Mouse (Mus musculus): ENCODE results near the gene Tbck. TPM values are rescaled to one million over a fixed set of nuclear protein-coding genes. Genes with fewer than 3 reads are reported as not detected.

Tbck gene
- polyA plus RNA-seq, 1 experiment from 2014 or later = 34.4 TPM

DNA sequence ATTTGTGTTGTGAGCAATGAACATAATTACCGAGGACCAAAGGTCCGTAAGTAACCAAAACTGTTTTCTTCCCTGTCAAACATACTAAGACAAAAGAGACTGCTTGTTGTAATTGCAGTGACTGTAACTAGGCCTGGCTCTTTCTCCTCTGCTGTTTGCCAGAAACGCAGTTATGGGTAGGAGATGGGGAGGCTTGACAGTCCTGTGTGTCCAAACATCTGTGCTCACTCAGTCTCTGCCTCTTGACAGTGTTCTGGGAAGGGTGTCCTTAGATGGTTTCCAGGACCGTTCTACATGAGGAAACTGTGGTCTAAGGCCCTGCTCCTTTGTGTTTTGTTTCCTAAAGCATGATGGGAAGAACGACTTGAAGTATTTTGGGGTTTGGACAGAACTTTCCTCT lies 128.4 kb downstream of the Tbck start:
- H3K9ac ChIP-seq = no peak overlapping the region
- H3K36me3 ChIP-seq = peaks cover 10% of the 10 kb centered on the region; the same call in 1 of the 2 replicates
- no peak overlapping the region for H3K27ac ChIP-seq (replicated peaks)
- no peak overlapping the region for H3K4me2 ChIP-seq
- no peaks in the 10 kb centered on the region for H3K27me3 ChIP-seq
- H3K9me3 ChIP-seq = no peaks in the 10 kb centered on the region
- no peak overlapping the region for H3K4me3 ChIP-seq
- ATAC-seq (ENCODE audit: low read depth) = no peak
- H3K4me1 ChIP-seq (replicated peaks) = no peaks in the 10 kb centered on the region
- 88% methylated on average over 5 of the region's 5 CpGs for WGBS

DNA sequence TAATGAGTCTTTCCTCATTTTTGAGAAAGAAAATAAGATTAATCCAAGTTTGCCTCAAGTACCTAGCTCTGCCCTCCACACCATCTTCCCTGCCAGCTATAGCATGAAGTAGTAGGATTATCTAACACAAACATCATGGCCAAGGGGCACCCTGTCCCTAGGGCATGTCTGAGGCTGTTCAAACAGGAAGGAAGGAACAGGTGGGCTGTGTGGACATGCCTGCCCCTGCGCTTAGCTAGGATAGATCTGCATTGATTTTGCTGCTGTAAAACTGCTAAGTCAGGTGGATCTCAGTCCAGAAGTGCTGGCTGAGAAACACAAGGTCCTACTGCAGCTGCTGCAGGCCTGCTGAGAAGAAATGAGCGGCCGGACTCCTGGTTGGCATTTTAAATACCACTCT lies 129.2 kb downstream of the Tbck start:
- ATAC-seq (ENCODE audit: low read depth) = no peak
- H3K36me3 ChIP-seq = 0 out of 2 replicates have a peak, but pooled peaks cover 7% of the 10 kb centered on the region
- no peaks in the 10 kb centered on the region for H3K4me1 ChIP-seq (replicated peaks)
- H3K4me3 ChIP-seq = no peak overlapping the region
- H3K9me3 ChIP-seq = no peaks in the 10 kb centered on the region
- no peak overlapping the region for H3K27ac ChIP-seq (replicated peaks)
- no peak overlapping the region for H3K4me2 ChIP-seq
- H3K9ac ChIP-seq = no peak overlapping the region
- 92% methylated on average over 3 of the region's 3 CpGs for WGBS
- no peaks in the 10 kb centered on the region for H3K27me3 ChIP-seq

DNA sequence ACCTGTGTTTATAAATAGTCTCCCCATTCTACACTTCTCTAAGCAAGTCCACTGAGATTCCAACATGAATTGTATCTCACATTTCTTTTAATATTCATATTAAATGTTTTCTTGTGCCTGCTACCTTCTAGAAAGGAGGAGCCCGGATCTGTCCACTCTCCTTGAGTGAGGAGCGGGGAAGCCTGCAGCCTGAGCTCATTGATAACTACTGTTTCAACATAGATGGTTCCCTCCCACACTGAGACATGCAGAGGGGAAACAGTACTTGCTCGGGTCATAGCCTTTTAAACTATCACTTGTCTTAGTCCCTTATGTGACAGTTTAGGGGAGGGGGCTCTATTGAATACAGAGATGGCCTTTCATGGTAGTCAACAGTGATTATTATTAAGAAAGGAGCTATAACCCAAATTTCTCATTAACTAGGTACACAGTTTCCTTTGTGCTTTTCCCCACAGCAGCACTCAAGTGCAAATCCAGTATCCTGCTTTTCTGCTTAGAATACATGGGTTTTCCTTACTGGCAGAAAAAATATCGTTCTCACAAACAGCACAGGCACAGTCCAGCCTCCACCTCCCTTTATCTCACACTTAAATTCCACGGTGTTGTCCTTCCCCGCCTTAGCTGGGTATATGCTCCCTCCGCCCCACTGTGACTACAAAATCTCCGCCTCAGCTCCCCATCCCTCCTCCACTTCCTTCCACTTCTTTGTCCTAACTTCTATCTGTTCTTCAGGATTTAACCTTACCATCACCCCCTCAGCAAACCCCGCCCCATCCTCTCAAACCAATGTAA lies 130.0 kb downstream of the Tbck start:
- H3K27me3 ChIP-seq = no peaks in the 10 kb centered on the region
- 83% methylated on average over 9 of the region's 9 CpGs for WGBS

DNA sequence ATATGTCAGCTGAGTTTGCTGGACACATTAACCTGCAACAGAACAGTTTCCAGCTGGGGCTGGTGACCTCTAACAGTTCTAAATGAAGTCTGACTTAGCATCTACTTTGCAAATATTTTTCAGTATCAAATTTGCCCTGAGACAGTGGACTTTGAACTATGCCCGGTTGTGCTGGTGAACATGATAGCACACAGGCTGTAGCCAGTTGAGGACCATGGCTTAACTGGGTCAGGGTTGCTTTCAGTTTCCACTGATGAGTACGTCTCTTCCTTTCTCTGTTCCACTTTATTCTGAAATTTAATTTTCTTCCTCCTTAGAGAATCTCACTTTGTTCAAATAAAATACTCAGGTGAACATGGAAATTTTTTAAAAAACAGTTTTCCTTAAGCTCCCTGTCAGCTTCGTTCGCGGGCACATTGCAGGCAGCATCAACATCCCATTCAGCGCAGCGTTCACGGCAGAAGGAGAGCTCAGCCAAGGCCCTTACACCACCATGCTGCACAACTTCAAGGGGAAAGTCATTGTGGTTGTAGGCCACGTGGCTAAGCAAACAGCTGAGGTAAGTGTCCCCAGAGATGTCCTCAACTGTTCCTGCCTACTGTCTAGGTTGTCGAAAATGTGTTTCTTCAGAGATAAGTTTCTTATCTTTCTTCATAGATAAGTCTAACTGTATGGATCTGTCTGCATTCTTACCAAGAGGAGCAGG lies 131.0 kb downstream of the Tbck start:
- Histone ChIP-seq H3K4me3 (no peak overlapping the region), H3K4me2 (no peak overlapping the region), H3K36me3 (0 out of 2 replicates have a peak, but pooled peaks cover 4% of the 10 kb centered on the region), H3K9ac (no peak overlapping the region), H3K27ac (replicated peaks) (no peak overlapping the region), H3K9me3 (no peaks in the 10 kb centered on the region), H3K27me3 (no peaks in the 10 kb centered on the region), H3K4me1 (replicated peaks) (no peaks in the 10 kb centered on the region)
- no peak for ATAC-seq (ENCODE audit: low read depth)
- WGBS = 90% methylated on average over 10 of the region's 10 CpGs

More for the DNA sequence above, 130.0 kb downstream of the Tbck start:
- H3K27ac ChIP-seq (replicated peaks) = no peak overlapping the region
- 0 out of 2 replicates have a peak, but pooled peaks cover 7% of the 10 kb centered on the region for H3K36me3 ChIP-seq
- no peak overlapping the region for H3K4me3 ChIP-seq
- no peak overlapping the region for H3K9ac ChIP-seq
- H3K4me2 ChIP-seq = no peak overlapping the region
- no peak for ATAC-seq (ENCODE audit: low read depth)
- no peaks in the 10 kb centered on the region for H3K9me3 ChIP-seq
- H3K4me1 ChIP-seq (replicated peaks) = no peaks in the 10 kb centered on the region

DNA sequence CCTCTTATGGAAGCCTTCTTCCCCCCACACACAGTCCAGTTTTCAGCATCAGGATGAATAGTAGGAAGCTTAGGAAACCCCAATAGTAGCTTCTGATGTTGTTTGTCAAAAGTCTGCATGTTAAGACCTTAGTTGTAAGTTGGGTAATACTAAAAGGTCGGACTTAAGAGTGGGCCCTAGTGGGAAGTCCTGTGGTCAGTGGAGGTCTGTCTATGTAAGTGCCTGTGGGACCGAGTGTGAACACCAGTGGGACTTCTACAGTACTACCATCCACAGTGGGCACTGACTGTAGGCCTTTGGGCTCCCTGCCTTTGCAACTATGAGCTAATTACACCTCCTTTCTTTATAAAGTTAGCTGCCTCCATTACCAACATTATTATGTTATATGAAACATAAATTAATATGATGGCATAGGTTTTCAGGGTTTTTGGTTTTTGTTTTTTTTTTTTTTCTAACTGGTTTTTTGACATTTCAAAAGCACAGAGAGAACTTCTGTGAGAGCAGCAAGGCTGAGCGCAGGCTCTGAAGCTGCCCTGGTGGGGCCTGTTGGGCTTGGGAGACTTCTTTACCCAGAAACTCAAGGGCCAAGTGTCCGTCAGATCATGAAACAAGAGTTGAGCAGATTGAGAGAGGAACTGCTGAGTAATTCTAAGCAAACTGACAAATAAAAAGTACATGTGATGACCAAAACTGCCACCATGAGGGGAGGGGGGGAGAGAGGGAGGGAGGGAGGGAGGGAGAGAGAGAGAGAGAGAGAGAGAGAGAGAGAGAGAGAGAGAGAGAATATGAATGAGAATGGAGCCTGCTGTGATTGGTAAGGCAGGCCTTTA lies 131.8 kb downstream of the Tbck start:
- Histone ChIP-seq H3K4me1 (replicated peaks) (no peaks in the 10 kb centered on the region), H3K27ac (replicated peaks) (no peak overlapping the region), H3K27me3 (no peaks in the 10 kb centered on the region), H3K4me2 (no peak overlapping the region), H3K4me3 (no peak overlapping the region), H3K36me3 (no peaks in the 10 kb centered on the region), H3K9me3 (no peaks in the 10 kb centered on the region), H3K9ac (no peak overlapping the region)
- 92% methylated on average over 4 of the region's 4 CpGs for WGBS
- ATAC-seq (ENCODE audit: low read depth) = no peak

DNA sequence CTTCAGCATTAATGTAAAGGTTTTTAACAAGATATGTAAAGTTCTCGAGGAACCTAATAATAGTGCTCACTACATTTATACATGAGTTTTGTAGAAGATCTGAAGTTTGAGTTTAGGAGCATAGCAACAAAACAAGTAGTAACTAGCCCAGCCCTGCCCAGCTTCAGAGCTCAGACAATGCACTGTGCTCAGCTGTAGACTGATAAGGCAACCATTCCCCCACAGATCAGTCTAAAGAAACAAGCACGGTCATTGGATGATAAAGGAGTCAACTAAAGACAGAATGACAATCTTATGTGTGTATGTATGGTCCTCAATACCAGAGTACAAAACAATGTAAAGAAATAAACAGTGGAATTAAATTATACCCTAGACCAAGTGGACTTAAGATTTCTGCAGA lies 135.5 kb downstream of the Tbck start:
- Histone ChIP-seq H3K9ac (no peak overlapping the region), H3K4me3 (no peak overlapping the region), H3K36me3 (no peaks in the 10 kb centered on the region), H3K4me1 (replicated peaks) (no peaks in the 10 kb centered on the region), H3K9me3 (no peaks in the 10 kb centered on the region), H3K27me3 (no peaks in the 10 kb centered on the region), H3K27ac (replicated peaks) (no peak overlapping the region), H3K4me2 (no peak overlapping the region)
- 86% methylated on average over 2 of the region's 2 CpGs for WGBS
- no peak for ATAC-seq (ENCODE audit: low read depth)

DNA sequence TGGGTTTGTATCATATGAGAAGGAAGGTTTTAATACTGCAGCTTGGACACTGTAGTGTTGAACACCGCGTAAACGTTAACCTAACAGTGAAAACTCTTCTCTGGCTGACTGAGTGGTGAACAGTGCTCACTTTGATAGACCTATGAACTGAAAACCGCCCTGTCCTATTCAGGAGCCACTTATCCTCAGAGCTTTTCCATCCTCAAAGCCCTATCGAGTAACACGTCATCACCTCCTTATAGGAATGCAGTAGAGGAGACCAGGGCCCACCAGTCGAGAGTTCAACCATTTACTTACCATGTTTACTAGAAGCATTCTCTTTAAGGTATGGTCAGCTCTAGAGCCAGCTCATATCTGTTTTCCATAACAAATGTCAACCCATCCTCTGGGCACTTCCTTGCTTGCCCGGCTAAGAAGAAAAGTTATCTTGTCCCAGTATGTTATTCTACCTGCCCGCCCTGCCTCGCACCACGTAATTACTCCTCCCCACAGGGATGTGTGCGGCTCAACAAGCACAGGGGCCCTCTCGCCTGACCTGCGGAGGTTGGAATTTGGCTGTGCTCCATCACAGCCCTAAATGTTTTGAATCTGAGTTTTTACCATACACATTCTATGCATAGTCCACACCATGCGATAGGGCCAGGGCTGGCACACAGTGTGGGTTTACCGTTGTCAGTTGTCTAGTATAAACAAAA lies 147.4 kb downstream of the Tbck start:
- H3K27ac ChIP-seq (replicated peaks) = no peak overlapping the region
- H3K4me3 ChIP-seq = no peak overlapping the region
- H3K9me3 ChIP-seq = no peaks in the 10 kb centered on the region
- no peak overlapping the region for H3K9ac ChIP-seq
- peaks cover 11% of the 10 kb centered on the region for H3K36me3 ChIP-seq
- H3K4me2 ChIP-seq = no peak overlapping the region
- H3K4me1 ChIP-seq (replicated peaks) = no peaks in the 10 kb centered on the region
- H3K27me3 ChIP-seq = no peaks in the 10 kb centered on the region
- ATAC-seq (ENCODE audit: low read depth) = no peak
- 93% methylated on average over 16 of the region's 16 CpGs for WGBS

DNA sequence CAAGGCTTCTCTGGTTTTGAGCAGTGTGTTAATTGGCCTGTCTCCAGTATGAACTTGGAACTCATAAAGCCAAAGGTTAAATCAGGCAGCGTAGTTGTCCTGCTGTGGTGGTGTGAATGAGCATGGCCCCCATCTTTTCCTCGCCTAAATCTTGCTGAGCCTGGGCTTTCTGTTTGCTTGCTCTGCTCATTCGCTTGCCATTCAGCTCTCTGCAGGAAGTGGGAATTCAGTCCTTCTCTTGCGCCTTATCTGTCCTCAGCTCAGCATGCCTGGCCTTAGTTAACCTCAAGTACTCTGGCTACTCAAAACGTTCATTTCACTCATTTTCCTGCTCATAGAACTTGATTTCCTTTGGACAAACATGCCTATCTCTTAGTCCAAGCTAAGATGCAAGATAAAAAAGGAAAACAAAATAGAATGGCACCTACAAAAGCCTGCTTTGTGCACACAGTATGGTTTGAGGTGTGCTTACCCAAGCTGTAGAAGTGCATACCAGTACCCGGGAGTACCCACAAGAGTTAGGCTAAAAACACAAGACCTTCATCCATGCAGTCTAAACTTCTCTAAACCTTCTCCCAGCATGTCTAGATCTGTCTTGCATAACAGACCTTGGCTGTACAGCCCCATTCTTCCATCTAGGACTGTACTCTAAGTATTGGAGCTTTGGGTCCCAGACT lies 151.3 kb downstream of the Tbck start:
- Histone ChIP-seq H3K9ac (no peak overlapping the region), H3K27me3 (no peaks in the 10 kb centered on the region), H3K36me3 (peaks cover 36% of the 10 kb centered on the region), H3K27ac (replicated peaks) (no peak overlapping the region), H3K4me1 (replicated peaks) (no peaks in the 10 kb centered on the region), H3K4me3 (no peak overlapping the region), H3K4me2 (no peak overlapping the region), H3K9me3 (no peaks in the 10 kb centered on the region)
- WGBS = 88% methylated on average over 6 of the region's 6 CpGs
- ATAC-seq (ENCODE audit: low read depth) = no peak

DNA sequence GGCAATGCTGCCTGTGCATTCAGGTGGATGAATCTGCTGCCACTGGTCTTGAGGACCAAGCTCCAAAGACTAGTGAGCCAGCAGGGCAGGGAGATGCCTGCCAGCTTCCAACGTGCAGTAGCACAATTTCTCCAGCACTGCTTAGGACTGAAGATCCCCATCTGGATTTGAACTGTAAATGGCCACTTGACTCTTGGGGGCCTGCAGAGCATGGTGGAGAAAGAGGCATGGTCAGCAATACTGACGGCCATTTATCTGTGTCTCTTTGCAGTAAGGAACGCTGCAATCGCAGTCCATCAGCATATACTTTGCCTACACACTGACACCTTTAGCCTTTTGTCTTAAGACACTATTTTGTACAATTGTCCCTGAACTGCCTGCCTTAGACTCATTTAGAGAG lies 153.2 kb downstream of the Tbck start:
- Histone ChIP-seq H3K4me3 (no peak overlapping the region), H3K36me3 (peaks cover 52% of the 10 kb centered on the region), H3K9ac (no peak overlapping the region), H3K9me3 (no peaks in the 10 kb centered on the region), H3K27me3 (no peaks in the 10 kb centered on the region), H3K27ac (replicated peaks) (no peak overlapping the region), H3K4me2 (no peak overlapping the region), H3K4me1 (replicated peaks) (no peaks in the 10 kb centered on the region)
- no peak for ATAC-seq (ENCODE audit: low read depth)
- WGBS = 89% methylated on average over 4 of the region's 4 CpGs

DNA sequence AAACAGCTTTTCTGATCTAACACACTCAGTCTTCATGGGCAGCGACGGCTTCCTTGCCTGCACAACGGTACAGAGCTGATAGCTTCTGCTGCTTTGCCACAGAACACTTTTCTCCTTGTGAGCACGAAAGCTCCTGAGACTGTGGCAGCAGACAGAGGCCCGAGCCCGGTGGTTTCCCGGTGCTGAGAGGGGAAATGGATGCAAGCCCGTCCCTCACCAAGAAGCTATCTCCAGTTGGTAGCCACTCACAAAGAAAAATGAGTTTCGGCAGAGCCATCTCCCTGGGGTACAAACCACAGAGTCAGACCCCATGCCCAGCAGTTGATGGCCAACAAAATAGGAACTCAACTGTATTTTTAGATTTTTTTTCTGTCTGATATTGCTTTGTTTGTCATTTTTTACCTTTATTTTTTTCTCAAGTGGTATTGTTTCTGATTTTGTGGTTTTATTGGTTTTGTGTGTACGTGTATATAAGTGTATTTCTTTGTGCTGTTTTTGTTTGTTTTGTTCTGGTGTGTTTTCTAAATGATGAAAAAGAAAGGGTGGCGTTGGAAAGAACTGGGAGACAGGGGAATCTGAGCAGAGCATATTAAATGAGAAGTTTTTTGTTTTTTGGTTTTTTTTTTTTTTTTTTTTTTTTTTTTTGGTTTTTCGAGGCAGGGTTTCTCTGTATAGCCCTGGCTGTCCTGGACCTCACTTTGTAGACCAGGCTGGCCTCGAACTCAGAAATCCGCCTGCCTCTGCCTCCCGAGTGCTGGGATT lies 154.9 kb downstream of the Tbck start:
- Histone ChIP-seq H3K27me3 (no peaks in the 10 kb centered on the region), H3K9ac (no peak overlapping the region), H3K4me3 (no peak overlapping the region), H3K4me1 (replicated peaks) (no peaks in the 10 kb centered on the region), H3K9me3 (0 out of 2 replicates have a peak, but pooled peaks cover 2% of the 10 kb centered on the region), H3K36me3 (peaks cover 59% of the 10 kb centered on the region), H3K27ac (replicated peaks) (no peak overlapping the region), H3K4me2 (no peak overlapping the region)
- 92% methylated on average over 14 of the region's 15 CpGs for WGBS
- no peak for ATAC-seq (ENCODE audit: low read depth)

DNA sequence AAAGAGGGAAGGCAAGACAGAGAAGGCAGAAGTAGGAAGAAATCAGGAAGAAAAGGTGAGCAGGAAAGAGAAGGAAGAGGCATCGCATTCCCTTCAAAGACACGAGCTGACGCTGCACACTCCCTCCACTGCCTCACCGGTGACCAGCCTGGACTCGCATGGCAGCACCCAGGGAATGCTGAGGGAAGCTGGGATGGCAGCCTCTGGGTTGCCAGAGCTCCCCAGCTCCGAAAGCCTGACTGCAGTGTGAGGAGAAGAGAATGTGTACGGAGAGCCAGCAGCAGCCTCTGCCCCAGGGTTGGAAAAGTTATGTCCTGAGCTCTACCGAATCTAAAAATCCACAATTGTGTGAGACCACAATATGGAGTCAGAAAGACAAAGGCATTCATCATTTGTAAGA lies 155.6 kb downstream of the Tbck start:
- Histone ChIP-seq H3K36me3 (peaks cover 55% of the 10 kb centered on the region), H3K4me1 (replicated peaks) (no peaks in the 10 kb centered on the region), H3K27ac (replicated peaks) (no peak overlapping the region), H3K9me3 (0 out of 2 replicates have a peak, but pooled peaks cover 2% of the 10 kb centered on the region), H3K4me2 (no peak overlapping the region), H3K9ac (no peak overlapping the region), H3K4me3 (no peak overlapping the region), H3K27me3 (no peaks in the 10 kb centered on the region)
- 93% methylated on average over 8 of the region's 8 CpGs for WGBS
- ATAC-seq (ENCODE audit: low read depth) = no peak
